Mouse (Mus musculus) G1E (cell line): ENCODE results near the gene Sptb.

Source experiments
- CTCF ChIP-seq: IDR thresholded peaks from 2 replicates; pipeline ENCODE4 v1.5.1; 2012; ENCODE audit warnings: low read depth, low read length, inconsistent platforms, mixed read lengths
- GATA1 ChIP-seq: IDR thresholded peaks from 2 replicates; pipeline ENCODE4 v1.6.1; 2012; ENCODE audit warnings: borderline replicate concordance, low read length, inconsistent platforms, mixed read lengths
- TAL1 ChIP-seq: conservative IDR thresholded peaks from 2 replicates; pipeline ENCODE4 v1.6.1; 2012; ENCODE audit warnings: low read depth, low read length, inconsistent platforms, mixed read lengths

- no peak for TF ChIP-seq GATA1
- no peak for TF ChIP-seq CTCF
- no peak for TF ChIP-seq TAL1
Measured at GRCm38 (mm10) chr12:76556745-76557389, 153.5 kb downstream of the Sptb start.
